ENCODE assay signal across 18 mouse cellular contexts in genomic region chr10:91730062-91730461, GRCm38 (mm10).
DNase-seq lines count a peak whose midpoint lies in the region; ATAC-seq and TF ChIP-seq lines count a peak whose summit lies in the region.
"Had no signal": no experiment of that assay in that cellular context is flagged by ENCODE, and none has a peak within 500 bp of the region (broad histone marks: within the 10 kb centered on the region; RNA-seq: fewer than 3 reads in every experiment).

No protein-coding gene starts in this region.

- H3K4me3 ChIP-seq in forebrain, embryonic 16.5 days (replicated peaks; ENCODE audit: low read length) = no peak overlapping the region
- no peak overlapping the region for H3K4me3 ChIP-seq in forebrain, postnatal 0 days (ENCODE audit: low read depth, low read length)
- no peak overlapping the region for H3K4me3 ChIP-seq in midbrain, embryonic 14.5 days (replicated peaks; ENCODE audit: low read depth, low read length)
- no peak overlapping the region for H3K4me3 ChIP-seq in midbrain, embryonic 10.5 days
- H3K4me3 ChIP-seq: embryonic facial prominence, embryonic 10.5 days; embryonic facial prominence, embryonic 12.5 days; forebrain, embryonic 12.5 days; forebrain, embryonic 15.5 days had no signal

- no peak for DNase-seq in forebrain, postnatal 0 days
- DNase-seq in midbrain, embryonic 14.5 days = peak; percentile 41
- DNase-seq in midbrain, embryonic 10.5 days (ENCODE audit: low spot score) = no peak
- peak; percentile 79 for DNase-seq in brain, embryonic 14.5 days (ENCODE audit: low read depth)
- no peak for DNase-seq in frontal cortex, adult 2 months (ENCODE audit: extremely low spot score in 1 of 2, low spot score in 1 of 2)
- DNase-seq: adrenal gland, adult 2 months; adrenal gland, postnatal 10 days; adrenal gland, postnatal 25 days; cerebellum, adult 11-12 months; cerebellum, adult 2 months; cerebellum, adult 9-10 months; cerebellum, postnatal 10 days; cerebellum, postnatal 25 days had no signal

- H3K36me3 ChIP-seq in forebrain, embryonic 16.5 days (ENCODE audit: control insufficient read depth, insufficient read depth) = no peaks in the 10 kb centered on the region
- H3K36me3 ChIP-seq in forebrain, postnatal 0 days (ENCODE audit: insufficient read depth) = no peaks in the 10 kb centered on the region
- H3K36me3 ChIP-seq in midbrain, embryonic 14.5 days (ENCODE audit: control insufficient read depth, insufficient read depth, low read length) = no peaks in the 10 kb centered on the region
- H3K36me3 ChIP-seq in midbrain, embryonic 10.5 days = no peaks in the 10 kb centered on the region
- H3K36me3 ChIP-seq: embryonic facial prominence, embryonic 10.5 days; embryonic facial prominence, embryonic 12.5 days; forebrain, embryonic 12.5 days; forebrain, embryonic 15.5 days had no signal

- H3K27me3 ChIP-seq in forebrain, embryonic 16.5 days (replicated peaks; ENCODE audit: control insufficient read depth, insufficient read depth, low read length) = no peaks in the 10 kb centered on the region
- peaks cover 3% of the 10 kb centered on the region; the same call in 1 of the 2 replicates for H3K27me3 ChIP-seq in forebrain, postnatal 0 days (ENCODE audit: insufficient read depth, low read length)
- H3K27me3 ChIP-seq in midbrain, embryonic 14.5 days (ENCODE audit: control insufficient read depth, insufficient read depth, low read length) = no peaks in the 10 kb centered on the region
- no peaks in the 10 kb centered on the region; the same call in 1 of the 2 replicates for H3K27me3 ChIP-seq in midbrain, embryonic 10.5 days (ENCODE audit: low read depth, poor library complexity, severe bottlenecking)
- H3K27me3 ChIP-seq: embryonic facial prominence, embryonic 12.5 days; forebrain, embryonic 12.5 days had no signal

- ATAC-seq in forebrain, embryonic 16.5 days = peak; percentile 31; the same call in 1 of the 2 replicates
- ATAC-seq in forebrain, postnatal 0 days = no peak
- no peak for ATAC-seq in midbrain, embryonic 14.5 days (ENCODE audit: low FRiP score, low TSS enrichment)
- ATAC-seq: forebrain, embryonic 15.5 days had no signal

- WGBS in forebrain, embryonic 16.5 days = 34% methylated on average over 6 of the region's 6 CpGs
- 36% methylated on average over 6 of the region's 6 CpGs for WGBS in forebrain, postnatal 0 days
- 56% methylated on average over 6 of the region's 6 CpGs for WGBS in midbrain, embryonic 14.5 days
- WGBS in midbrain, embryonic 10.5 days = 86% methylated on average over 6 of the region's 6 CpGs

- no peak overlapping the region for H3K27ac ChIP-seq in forebrain, embryonic 16.5 days (ENCODE audit: low read length)
- no peak overlapping the region for H3K27ac ChIP-seq in forebrain, postnatal 0 days (ENCODE audit: low read depth, low read length)
- H3K27ac ChIP-seq in midbrain, embryonic 14.5 days (replicated peaks; ENCODE audit: low read depth, low read length) = no peak overlapping the region
- no peak overlapping the region for H3K27ac ChIP-seq in midbrain, embryonic 10.5 days (replicated peaks)
- H3K27ac ChIP-seq: embryonic facial prominence, embryonic 10.5 days; embryonic facial prominence, embryonic 12.5 days; forebrain, embryonic 12.5 days; forebrain, embryonic 15.5 days had no signal

- peaks cover 7% of the 10 kb centered on the region for H3K4me1 ChIP-seq in forebrain, embryonic 16.5 days (replicated peaks; ENCODE audit: control insufficient read depth, insufficient read depth, low read length)
- no peaks in the 10 kb centered on the region for H3K4me1 ChIP-seq in forebrain, postnatal 0 days (ENCODE audit: insufficient read depth)
- H3K4me1 ChIP-seq in midbrain, embryonic 14.5 days (ENCODE audit: control insufficient read depth, insufficient read depth, low read length) = no peaks in the 10 kb centered on the region
- H3K4me1 ChIP-seq in midbrain, embryonic 10.5 days = no peaks in the 10 kb centered on the region
- H3K4me1 ChIP-seq: embryonic facial prominence, embryonic 10.5 days; embryonic facial prominence, embryonic 12.5 days; forebrain, embryonic 12.5 days had no signal

- H3K9ac ChIP-seq in forebrain, embryonic 16.5 days (replicated peaks; ENCODE audit: low read depth, low read length) = no peak overlapping the region
- H3K9ac ChIP-seq in forebrain, postnatal 0 days = no peak overlapping the region
- no peak overlapping the region for H3K9ac ChIP-seq in midbrain, embryonic 14.5 days (replicated peaks; ENCODE audit: low read length)
- H3K9ac ChIP-seq: embryonic facial prominence, embryonic 12.5 days; forebrain, embryonic 12.5 days; forebrain, embryonic 15.5 days had no signal

- TF ChIP-seq CTCF in forebrain, postnatal 0 days (IDR thresholded peaks at IDR 0.05; ENCODE audit: low read depth) = no peak
- no peak for TF ChIP-seq CTCF in brain, embryonic 14.5 days (IDR thresholded peaks at IDR 0.05; ENCODE audit: borderline replicate concordance, extremely low read depth, insufficient read depth, insufficient read length)

- H3K4me2 ChIP-seq in forebrain, embryonic 16.5 days (ENCODE audit: low read length) = no peak overlapping the region
- H3K4me2 ChIP-seq in forebrain, postnatal 0 days (ENCODE audit: low read depth) = no peak overlapping the region
- no peak overlapping the region for H3K4me2 ChIP-seq in midbrain, embryonic 14.5 days (ENCODE audit: low read length)
- H3K4me2 ChIP-seq: embryonic facial prominence, embryonic 12.5 days; forebrain, embryonic 12.5 days; forebrain, embryonic 15.5 days had no signal

- TF ChIP-seq POLR2A in brain, embryonic 14.5 days (IDR thresholded peaks at IDR 0.05; ENCODE audit: borderline replicate concordance, extremely low read depth, insufficient read depth, insufficient read length, poor library complexity, severe bottlenecking) = no peak

- no peaks in the 10 kb centered on the region for H3K9me3 ChIP-seq in forebrain, embryonic 16.5 days (ENCODE audit: control insufficient read depth, low read length)
- no peaks in the 10 kb centered on the region for H3K9me3 ChIP-seq in forebrain, postnatal 0 days (ENCODE audit: low read length)
- H3K9me3 ChIP-seq in midbrain, embryonic 14.5 days (ENCODE audit: control insufficient read depth, low read length) = no peaks in the 10 kb centered on the region
- no peaks in the 10 kb centered on the region for H3K9me3 ChIP-seq in midbrain, embryonic 10.5 days (replicated peaks)
- H3K9me3 ChIP-seq: embryonic facial prominence, embryonic 10.5 days; embryonic facial prominence, embryonic 12.5 days; forebrain, embryonic 12.5 days; forebrain, embryonic 15.5 days had no signal

Comparison
In these comparisons a context has a peak if more than half of its experiments do, and no peak if none do; other contexts are left out.
1. DNase-seq: peak in midbrain, embryonic 14.5 days (single experiment) and brain, embryonic 14.5 days (single experiment); none in forebrain, postnatal 0 days (single experiment), midbrain, embryonic 10.5 days (single experiment) and frontal cortex, adult 2 months (0 of 2).